Mouse (Mus musculus) stomach, postnatal 0 days (tissue): Measurements from ENCODE around the gene Dpy19l1.

ENCODE experiments used
- CTCF ChIP-seq: IDR thresholded peaks from 2 replicates; pipeline ENCODE4 v1.5.1; 2016; ENCODE audit warnings: antibody characterized with exemption, low read depth, mild to moderate bottlenecking, moderate library complexity
- EP300 ChIP-seq: optimal IDR thresholded peaks from 2 replicates; pipeline ENCODE3; 2016; ENCODE audit warnings: antibody characterized with exemption

GRCm38 (mm10) chr9:24423241-24423640 lies 79.7 kb downstream of the Dpy19l1 start:
- TF ChIP-seq EP300 (no peak), CTCF (no peak)
